Mouse (Mus musculus): ENCODE measurements around the gene Smo. TPM values are rescaled to one million over a fixed set of nuclear protein-coding genes. Genes with fewer than 3 reads are reported as not detected.
A peak's percentile ranks its signal among the peaks of the same experiment; 100 is the strongest.
"Not testable (repeated sequence)": the region's sequence is repeated elsewhere in the genome, so short reads cannot be mapped to it uniquely, and the experiment has no call there.

Gene Smo
- polyA plus RNA-seq, 1 experiment: 7.2 TPM

- H3K4me1 ChIP-seq (ENCODE audit: control insufficient read depth, insufficient read depth, insufficient read length): no peaks in the 10 kb centered on the region
- no peak overlapping the region for H3K4me3 ChIP-seq (ENCODE audit: extremely low read depth, insufficient read depth, insufficient read length)
- no peaks in the 10 kb centered on the region for H3K36me3 ChIP-seq (ENCODE audit: control insufficient read depth, insufficient read depth, low read length)
- H3K27me3 ChIP-seq (ENCODE audit: control insufficient read depth, insufficient read depth, low read length): no peaks in the 10 kb centered on the region
- TF ChIP-seq POLR2A (IDR thresholded peaks at IDR 0.05; ENCODE audit: low read depth, low read length) (no peak), CTCF (IDR thresholded peaks at IDR 0.05; ENCODE audit: extremely low read depth, insufficient read depth, insufficient read length, insufficient replicate concordance) (no peak)
- H3K27ac ChIP-seq (ENCODE audit: insufficient read depth, low read length): no peak overlapping the region
- 89% methylated on average over 13 of the region's 13 CpGs for WGBS
- no peak for DNase-seq (ENCODE audit: low read depth in 1 of 2, low spot score in 2 of 2)
These were observed 23.8 kb downstream of the Smo start for GRCm38 (mm10) chr6:29759012-29759679.

- not testable (repeated sequence) for H3K4me1 ChIP-seq (ENCODE audit: control insufficient read depth, insufficient read depth, insufficient read length); H3K36me3 ChIP-seq (ENCODE audit: control insufficient read depth, insufficient read depth, low read length); H3K27me3 ChIP-seq (ENCODE audit: control insufficient read depth, insufficient read depth, low read length); H3K4me3 ChIP-seq (ENCODE audit: extremely low read depth, insufficient read depth, insufficient read length); DNase-seq (ENCODE audit: low read depth in 1 of 2, low spot score in 2 of 2); H3K27ac ChIP-seq (ENCODE audit: insufficient read depth, low read length)
- WGBS: 88% methylated on average over 2 of the region's 2 CpGs
These were observed 25.1 kb downstream of the Smo start for GRCm38 (mm10) chr6:29760397-29760796.

- Histone ChIP-seq H3K36me3 (ENCODE audit: control insufficient read depth, insufficient read depth, low read length) (no peaks in the 10 kb centered on the region), H3K27me3 (ENCODE audit: control insufficient read depth, insufficient read depth, low read length) (no peaks in the 10 kb centered on the region), H3K27ac (ENCODE audit: insufficient read depth, low read length) (no peak overlapping the region), H3K4me1 (ENCODE audit: control insufficient read depth, insufficient read depth, insufficient read length) (no peaks in the 10 kb centered on the region), H3K4me3 (ENCODE audit: extremely low read depth, insufficient read depth, insufficient read length) (no peak overlapping the region)
- no peak for TF ChIP-seq POLR2A (IDR thresholded peaks at IDR 0.05; ENCODE audit: low read depth, low read length)
- no peak for TF ChIP-seq CTCF (IDR thresholded peaks at IDR 0.05; ENCODE audit: extremely low read depth, insufficient read depth, insufficient read length, insufficient replicate concordance)
- 84% methylated on average over 4 of the region's 4 CpGs for WGBS
- DNase-seq (ENCODE audit: low read depth in 1 of 2, low spot score in 2 of 2): no peak
These were observed 26.0 kb downstream of the Smo start for GRCm38 (mm10) chr6:29761282-29761681.

- WGBS: 86% methylated on average over 4 of the region's 4 CpGs
These were observed 27.2 kb downstream of the Smo start for GRCm38 (mm10) chr6:29762524-29762923.

GRCm38 (mm10) chr6:29766874-29767273 lies 31.6 kb downstream of the Smo start:
- no peak overlapping the region for H3K4me3 ChIP-seq (ENCODE audit: extremely low read depth, insufficient read depth, insufficient read length)

More at GRCm38 (mm10) chr6:29762524-29762923, 27.2 kb downstream of the Smo start:
- Histone ChIP-seq H3K4me1 (ENCODE audit: control insufficient read depth, insufficient read depth, insufficient read length) (no peaks in the 10 kb centered on the region), H3K27me3 (ENCODE audit: control insufficient read depth, insufficient read depth, low read length) (no peaks in the 10 kb centered on the region), H3K4me3 (ENCODE audit: extremely low read depth, insufficient read depth, insufficient read length) (no peak overlapping the region), H3K36me3 (ENCODE audit: control insufficient read depth, insufficient read depth, low read length) (no peaks in the 10 kb centered on the region), H3K27ac (ENCODE audit: insufficient read depth, low read length) (no peak overlapping the region)
- DNase-seq (ENCODE audit: low read depth in 1 of 2, low spot score in 2 of 2): no peak
- TF ChIP-seq CTCF (IDR thresholded peaks at IDR 0.05; ENCODE audit: extremely low read depth, insufficient read depth, insufficient read length, insufficient replicate concordance) (peak; percentile 25; the same call in 1 of the 2 replicates), POLR2A (IDR thresholded peaks at IDR 0.05; ENCODE audit: low read depth, low read length) (no peak)

GRCm38 (mm10) chr6:29767813-29768660 lies 32.7 kb downstream of the Smo start, which contains the start of gene Ahcyl2:
TSS of gene Ahcyl2 (plus strand) at chr6:29768011.
- Histone ChIP-seq H3K36me3 (ENCODE audit: control insufficient read depth, insufficient read depth, low read length) (no peaks in the 10 kb centered on the region), H3K4me1 (ENCODE audit: control insufficient read depth, insufficient read depth, insufficient read length) (no peaks in the 10 kb centered on the region), H3K27ac (ENCODE audit: insufficient read depth, low read length) (peak within 1 kb of the TSS; percentile 85), H3K4me3 (ENCODE audit: extremely low read depth, insufficient read depth, insufficient read length) (peak within 1 kb of the TSS; percentile 97), H3K27me3 (ENCODE audit: control insufficient read depth, insufficient read depth, low read length) (no peaks in the 10 kb centered on the region; the same call in 1 of the 2 replicates)
- peak; percentile 95 to 97 for DNase-seq (ENCODE audit: low read depth in 1 of 2, low spot score in 2 of 2)
- WGBS: under 1% methylated on average over 48 of the region's 61 CpGs
- TF ChIP-seq CTCF (IDR thresholded peaks at IDR 0.05; ENCODE audit: extremely low read depth, insufficient read depth, insufficient read length, insufficient replicate concordance) (no peak), POLR2A (IDR thresholded peaks at IDR 0.05; ENCODE audit: low read depth, low read length) (peak; percentile 90)

More at GRCm38 (mm10) chr6:29766874-29767273, 31.6 kb downstream of the Smo start:
- Histone ChIP-seq H3K4me1 (ENCODE audit: control insufficient read depth, insufficient read depth, insufficient read length) (no peaks in the 10 kb centered on the region), H3K27me3 (ENCODE audit: control insufficient read depth, insufficient read depth, low read length) (no peaks in the 10 kb centered on the region; the same call in 1 of the 2 replicates), H3K27ac (ENCODE audit: insufficient read depth, low read length) (no peak overlapping the region), H3K36me3 (ENCODE audit: control insufficient read depth, insufficient read depth, low read length) (no peaks in the 10 kb centered on the region)
- no peak for TF ChIP-seq POLR2A (IDR thresholded peaks at IDR 0.05; ENCODE audit: low read depth, low read length)
- TF ChIP-seq CTCF (IDR thresholded peaks at IDR 0.05; ENCODE audit: extremely low read depth, insufficient read depth, insufficient read length, insufficient replicate concordance): no peak
- 95% methylated on average over 2 of the region's 2 CpGs for WGBS
- no peak for DNase-seq (ENCODE audit: low read depth in 1 of 2, low spot score in 2 of 2)

Data from spleen, adult 2 months (tissue).